Mouse (Mus musculus): ENCODE data around the gene Szrd1. TPM values are rescaled to one million over a fixed set of nuclear protein-coding genes. Genes with fewer than 3 reads are reported as not detected.

The Szrd1 gene
- polyA plus RNA-seq, 1 experiment from 2014 or later, result 33.4 TPM

DNA sequence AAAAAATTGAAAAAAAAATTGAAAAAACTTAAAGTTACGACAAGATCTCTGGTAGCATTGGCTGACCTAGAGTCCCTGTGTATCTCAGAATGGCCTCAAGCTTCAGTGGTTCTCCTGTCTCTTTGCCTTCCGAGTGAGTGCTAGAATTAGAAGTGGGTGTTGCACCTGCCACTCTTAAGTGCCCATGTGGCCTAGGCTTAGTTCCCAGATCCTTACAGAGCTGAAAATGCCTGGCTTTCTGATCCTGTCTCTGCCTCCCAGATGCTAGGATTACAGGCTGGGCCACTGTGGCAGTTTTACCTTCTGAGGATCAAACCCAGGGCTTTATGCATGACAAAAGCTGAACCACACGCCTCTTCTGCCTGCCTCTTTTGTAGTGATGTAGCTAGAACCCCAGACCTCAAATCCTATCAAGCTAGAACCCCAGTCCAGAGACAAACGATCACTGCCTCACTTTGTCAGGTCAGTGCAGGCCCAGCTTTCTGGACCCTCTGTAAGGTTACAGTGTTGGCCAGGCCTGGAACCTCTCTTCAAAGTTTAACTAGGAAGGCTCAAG lies 75.4 kb downstream of the Szrd1 start:
- 75% methylated on average over 4 of the region's 4 CpGs for WGBS
- Histone ChIP-seq H3K9me3 (ENCODE audit: low read length) (no peaks in the 10 kb centered on the region), H3K27ac (ENCODE audit: low read length) (no peak overlapping the region), H3K9ac (replicated peaks; ENCODE audit: low read depth) (no peak overlapping the region), H3K4me1 (ENCODE audit: insufficient read depth, low read depth, low read length) (peaks cover 3% of the 10 kb centered on the region; the same call in 1 of the 2 replicates), H3K4me3 (ENCODE audit: low read depth, low read length) (no peak overlapping the region), H3K4me2 (replicated peaks; ENCODE audit: low read depth, low read length) (no peak overlapping the region), H3K36me3 (ENCODE audit: insufficient read depth, low read length) (peaks cover 19% of the 10 kb centered on the region; the same call in 1 of the 2 replicates), H3K27me3 (replicated peaks; ENCODE audit: insufficient read depth, low read length) (no peaks in the 10 kb centered on the region)
- DNase-seq (ENCODE audit: low spot score) (no peak), ATAC-seq (no peak)
- TF ChIP-seq EP300 (IDR thresholded peaks at IDR 0.05) (no peak), CTCF (IDR thresholded peaks at IDR 0.05) (no peak)

Other genes with a start within 250 kb of the Szrd1 start
- 0.63 and 0.94 TPM in 2 replicates for gene Padi2, start 233.4 kb downstream of the Szrd1 start, polyA plus RNA-seq (2015; fragmentation: Nextera tagmentation; extraction: Ambion mirVana)
- gene Sdhb, start 178.6 kb downstream of the Szrd1 start, polyA plus RNA-seq (2015; fragmentation: Nextera tagmentation; extraction: Ambion mirVana), result 251 and 275 TPM in 2 replicates
- 34.2 and 34.4 TPM in 2 replicates for gene Atp13a2, start 152.9 kb downstream of the Szrd1 start, polyA plus RNA-seq (2015; fragmentation: Nextera tagmentation; extraction: Ambion mirVana)
- gene Mfap2, start 129.4 kb downstream of the Szrd1 start, polyA plus RNA-seq (2015; fragmentation: Nextera tagmentation; extraction: Ambion mirVana), result 398 and 422 TPM in 2 replicates
- gene Crocc, start 79.2 kb downstream of the Szrd1 start, polyA plus RNA-seq (2015; fragmentation: Nextera tagmentation; extraction: Ambion mirVana), result 2.3 and 2.9 TPM in 2 replicates
- 102 and 110 TPM in 2 replicates for gene Necap2, start 61.4 kb downstream of the Szrd1 start, polyA plus RNA-seq (2015; fragmentation: Nextera tagmentation; extraction: Ambion mirVana)
- 0.13 and 0.27 TPM in 2 replicates for gene Spata21, start 51.4 kb downstream of the Szrd1 start, polyA plus RNA-seq (2015; fragmentation: Nextera tagmentation; extraction: Ambion mirVana)
- 11.1 and 12.7 TPM in 2 replicates for gene Fbxo42, start 8.1 kb upstream of the Szrd1 start, polyA plus RNA-seq (2015; fragmentation: Nextera tagmentation; extraction: Ambion mirVana)
- gene Rsg1, start 74.2 kb upstream of the Szrd1 start, polyA plus RNA-seq (2015; fragmentation: Nextera tagmentation; extraction: Ambion mirVana), result 2.0 and 2.4 TPM in 2 replicates
- gene Arhgef19, start 99.7 kb upstream of the Szrd1 start, polyA plus RNA-seq (2015; fragmentation: Nextera tagmentation; extraction: Ambion mirVana), result 2.9 and 3.8 TPM in 2 replicates
- gene Epha2, start 161.5 kb upstream of the Szrd1 start, polyA plus RNA-seq (2015; fragmentation: Nextera tagmentation; extraction: Ambion mirVana), result 9.7 and 10.3 TPM in 2 replicates
- 0.79 and 0.83 TPM in 2 replicates for gene Fam131c, start 228.4 kb upstream of the Szrd1 start, polyA plus RNA-seq (2015; fragmentation: Nextera tagmentation; extraction: Ambion mirVana)

Data from lung, postnatal 0 days (tissue).